Mouse (Mus musculus) intestine, postnatal 0 days (tissue): ENCODE measurements at regions not wholly inside any gene's neighbourhood (a gene's known extent, or its start where the extent isn't known, plus 50 kb on each side); places are given as distances from the start of the nearest gene placed in this dataset.

Experiments
- ATAC-seq: fragments of 200-750 bp; cut with Nextera tagmentation; 2 replicates; pipeline ENCODE4 v1.8.0; 2017; ENCODE audit warnings: mild to moderate bottlenecking, moderate TSS enrichment, moderate library complexity
- H3K27ac ChIP-seq: fragments of 300-500 bp; sonication (generic); 2 replicates; pipeline ENCODE4 v1.5.1; 2014; ENCODE audit warnings: mild to moderate bottlenecking, low read depth, low read length, moderate library complexity
- H3K27me3 ChIP-seq: fragments of 300-500 bp; sonication (generic); replicated peaks from 2 replicates; pipeline ENCODE4 v1.6.1; 2014; ENCODE audit warnings: low read length, mixed read lengths; ENCODE audit not compliant: control insufficient read depth, insufficient read depth
- H3K36me3 ChIP-seq: fragments of 300-500 bp; sonication (generic); 2 replicates; pipeline ENCODE4 v1.6.1; 2014; ENCODE audit warnings: mild to moderate bottlenecking, moderate library complexity; ENCODE audit not compliant: control insufficient read depth, insufficient read depth
- H3K4me1 ChIP-seq: fragments of 300-500 bp; sonication (generic); replicated peaks from 2 replicates; pipeline ENCODE4 v1.6.1; 2014; ENCODE audit warnings: antibody characterized with exemption, low read length, mixed read lengths; ENCODE audit not compliant: control insufficient read depth, insufficient read depth
- H3K4me2 ChIP-seq: fragments of 300-500 bp; sonication (generic); replicated peaks from 2 replicates; pipeline ENCODE4 v1.6.1; 2014; ENCODE audit warnings: low read depth, mild to moderate bottlenecking, moderate library complexity
- H3K4me3 ChIP-seq: fragments of 300-500 bp; sonication (generic); 2 replicates; pipeline ENCODE4 v1.5.1; 2014; ENCODE audit warnings: low read depth, low read length
- H3K9ac ChIP-seq: fragments of 300-500 bp; sonication (generic); 2 replicates; pipeline ENCODE4 v1.6.1; 2014; ENCODE audit warnings: mild to moderate bottlenecking, low read depth, low read length
- H3K9me3 ChIP-seq: fragments of 300-500 bp; sonication (generic); 2 replicates; pipeline ENCODE4 v1.6.1; 2016; ENCODE audit warnings: mixed run types; ENCODE audit not compliant: control insufficient read depth
- CTCF ChIP-seq: sonication (generic); IDR thresholded peaks from 2 replicates; pipeline ENCODE4 v1.5.1; 2016; ENCODE audit warnings: low read depth, mild to moderate bottlenecking, control low read depth, antibody characterized with exemption, moderate library complexity
- WGBS: fragments of 180-500 bp; shearing (Covaris S2); extraction: QIAGEN DNeasy Blood & Tissue Kit; methylation state at CpG from one replicate; pipeline ENCODE4 v1.1.7; 2014; 5-methylcytosine and 5-hydroxymethylcytosine counted together

DNA sequence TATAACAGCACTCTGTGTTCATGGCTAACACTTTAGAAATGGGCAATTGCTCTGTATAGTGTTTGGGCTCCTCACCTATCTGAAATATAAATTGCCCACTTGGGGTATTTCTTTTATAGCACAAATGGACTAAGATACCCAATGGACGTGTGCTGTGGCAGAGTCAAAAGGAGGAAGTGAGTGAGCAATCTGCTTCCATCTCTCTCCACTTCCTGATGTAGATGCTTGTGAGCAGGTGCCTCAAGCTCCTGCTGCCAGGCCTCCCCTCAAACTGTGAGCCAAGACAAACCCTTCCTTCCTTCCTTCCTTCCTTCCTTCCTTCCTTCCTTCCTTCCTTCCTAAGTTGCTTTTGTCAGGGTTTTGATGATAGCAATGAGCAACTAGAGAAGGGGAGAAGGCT, 99.9 kb upstream of the Irf2bp2 start:
- H3K9ac ChIP-seq = no peak overlapping the region
- no peak for ATAC-seq
- no peak overlapping the region for H3K4me2 ChIP-seq
- H3K36me3 ChIP-seq = no peaks in the 10 kb centered on the region
- WGBS = 67% methylated on average over 1 of the region's 1 CpGs
- 0 out of 2 replicates have a peak, but pooled peaks cover 7% of the 10 kb centered on the region for H3K4me1 ChIP-seq
- H3K4me3 ChIP-seq = no peak overlapping the region
- H3K27me3 ChIP-seq = no peaks in the 10 kb centered on the region
- H3K27ac ChIP-seq = no peak overlapping the region
- TF ChIP-seq CTCF = no peak
- no peaks in the 10 kb centered on the region for H3K9me3 ChIP-seq

DNA sequence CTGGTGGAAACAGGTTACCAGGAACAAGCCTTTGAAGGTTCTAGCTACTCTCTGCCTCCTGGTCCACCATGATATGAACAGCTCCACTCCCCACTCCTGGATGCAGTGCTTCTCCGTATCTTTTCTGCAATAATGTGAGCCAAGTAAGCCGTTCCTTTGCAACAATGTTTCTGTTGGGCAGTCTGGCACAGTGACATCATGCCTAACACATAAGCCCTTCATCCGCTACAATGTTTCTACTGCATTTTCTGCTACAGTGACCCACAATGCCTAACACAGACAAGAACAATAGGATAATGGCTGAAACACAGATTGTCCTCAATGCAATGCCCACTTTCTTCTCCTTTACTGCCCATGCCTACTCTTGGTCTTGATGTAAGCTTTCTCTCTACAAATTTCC, 98.9 kb upstream of the Irf2bp2 start:
- 0 out of 2 replicates have a peak, but pooled peaks cover 6% of the 10 kb centered on the region for H3K4me1 ChIP-seq
- no peaks in the 10 kb centered on the region for H3K36me3 ChIP-seq
- TF ChIP-seq CTCF = no peak
- no peak overlapping the region for H3K4me2 ChIP-seq
- H3K27ac ChIP-seq = no peak overlapping the region
- no peak for ATAC-seq
- no peaks in the 10 kb centered on the region for H3K27me3 ChIP-seq
- WGBS = 81% methylated on average over 3 of the region's 3 CpGs
- no peak overlapping the region for H3K4me3 ChIP-seq
- no peak overlapping the region for H3K9ac ChIP-seq
- H3K9me3 ChIP-seq = no peaks in the 10 kb centered on the region

DNA sequence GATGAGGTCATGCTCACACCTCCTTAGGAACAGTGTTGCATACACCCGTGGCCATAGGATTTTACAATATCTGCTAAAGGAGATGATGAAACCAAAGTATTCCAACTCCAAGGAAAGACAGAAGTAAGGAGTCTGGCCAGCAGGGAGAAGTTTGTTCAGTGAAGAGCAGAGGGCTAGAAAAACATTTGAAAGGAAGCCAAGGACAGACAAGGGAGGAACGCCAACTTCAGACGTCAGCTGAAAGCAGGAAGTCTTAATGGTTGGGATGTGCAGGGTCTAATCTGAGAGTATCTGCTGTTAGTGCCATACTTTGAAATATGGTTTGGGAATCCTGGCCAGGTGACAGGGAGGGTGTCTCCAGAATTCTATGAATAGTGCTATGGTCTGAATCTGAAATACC, 98.5 kb upstream of the Irf2bp2 start:
- H3K9me3 ChIP-seq = no peaks in the 10 kb centered on the region
- no peaks in the 10 kb centered on the region for H3K27me3 ChIP-seq
- no peak overlapping the region for H3K9ac ChIP-seq
- 0 out of 2 replicates have a peak, but pooled peaks cover 6% of the 10 kb centered on the region for H3K4me1 ChIP-seq
- no peak overlapping the region for H3K27ac ChIP-seq
- H3K4me3 ChIP-seq = no peak overlapping the region
- no peak overlapping the region for H3K4me2 ChIP-seq
- no peaks in the 10 kb centered on the region for H3K36me3 ChIP-seq
- ATAC-seq = no peak
- WGBS = 40% methylated on average over 3 of the region's 3 CpGs
- TF ChIP-seq CTCF = 0 out of 2 replicates have a peak, but pooled peaks have one; percentile 34

- Histone ChIP-seq H3K4me2 (no peak overlapping the region), H3K27ac (no peak overlapping the region), H3K4me1 (0 out of 2 replicates have a peak, but pooled peaks cover 6% of the 10 kb centered on the region), H3K27me3 (no peaks in the 10 kb centered on the region), H3K4me3 (no peak overlapping the region), H3K9ac (no peak overlapping the region), H3K9me3 (no peaks in the 10 kb centered on the region), H3K36me3 (no peaks in the 10 kb centered on the region)
- WGBS = 80% methylated on average over 5 of the region's 5 CpGs
- peak; percentile 54 for TF ChIP-seq CTCF
- no peak for ATAC-seq
Measured at GRCm38 (mm10) chr8:126688450-126688849, 94.7 kb upstream of the Irf2bp2 start.

GRCm38 (mm10) chr8:126688014-126688413, 94.2 kb upstream of the Irf2bp2 start:
- Histone ChIP-seq H3K9me3 (no peaks in the 10 kb centered on the region), H3K4me1 (0 out of 2 replicates have a peak, but pooled peaks cover 9% of the 10 kb centered on the region), H3K27ac (peak overlapping the region; percentile 46), H3K36me3 (no peaks in the 10 kb centered on the region), H3K9ac (no peak overlapping the region), H3K4me2 (no peak overlapping the region), H3K27me3 (no peaks in the 10 kb centered on the region), H3K4me3 (no peak overlapping the region)
- WGBS = 60% methylated on average over 6 of the region's 6 CpGs
- no peak for TF ChIP-seq CTCF
- ATAC-seq = no peak

DNA sequence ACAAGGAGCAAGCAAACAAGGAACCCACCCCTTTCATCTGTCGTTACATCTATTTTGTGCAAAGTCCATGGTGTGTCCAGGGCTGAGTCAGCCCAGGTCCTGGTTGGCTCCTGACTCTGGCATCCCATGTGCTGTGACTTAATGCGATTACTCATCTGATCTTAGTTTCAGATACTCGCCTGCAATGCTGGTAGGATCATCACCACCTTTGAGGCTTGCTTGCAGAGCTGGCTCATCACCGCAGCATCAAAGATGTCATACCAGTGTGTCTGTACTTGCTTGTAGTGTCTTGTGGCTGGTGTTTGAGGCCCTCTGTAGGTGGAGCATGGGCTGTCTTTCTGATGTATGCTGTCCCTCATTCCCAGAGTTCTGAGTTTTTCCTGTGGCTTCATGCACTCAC, 93.0 kb upstream of the Irf2bp2 start:
- Histone ChIP-seq H3K9ac (no peak overlapping the region), H3K27me3 (no peaks in the 10 kb centered on the region), H3K4me3 (no peak overlapping the region), H3K9me3 (no peaks in the 10 kb centered on the region), H3K27ac (peak overlapping the region; percentile 66), H3K4me1 (0 out of 2 replicates have a peak, but pooled peaks cover 3% of the 10 kb centered on the region), H3K4me2 (no peak overlapping the region), H3K36me3 (no peaks in the 10 kb centered on the region)
- peak; percentile 51 for TF ChIP-seq CTCF
- WGBS = 55% methylated on average over 4 of the region's 4 CpGs
- ATAC-seq = peak; percentile 74

DNA sequence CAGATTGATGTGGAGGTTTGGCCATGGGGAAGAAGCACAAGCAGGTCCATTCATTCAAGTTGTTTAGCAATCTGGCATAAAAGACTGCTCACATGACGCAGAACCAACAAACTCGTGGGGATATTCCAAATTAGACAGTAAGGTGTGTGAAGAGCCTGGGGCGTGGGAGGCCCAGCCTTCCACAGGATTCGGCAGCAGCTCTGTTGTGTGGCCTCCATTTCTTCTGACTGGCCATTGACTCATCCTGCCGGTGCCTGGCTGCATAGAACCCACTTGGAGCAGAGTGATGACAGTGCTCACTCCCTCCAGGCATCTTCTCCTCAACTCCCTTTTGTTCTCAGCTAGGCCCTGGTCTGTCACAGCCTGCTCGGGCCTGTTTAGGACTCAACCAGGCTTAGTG, 91.6 kb upstream of the Irf2bp2 start:
- 83% methylated on average over 6 of the region's 6 CpGs for WGBS
- no peak overlapping the region for H3K27ac ChIP-seq

More for the DNA sequence above, 91.6 kb upstream of the Irf2bp2 start:
- no peak for TF ChIP-seq CTCF
- Histone ChIP-seq H3K4me1 (0 out of 2 replicates have a peak, but pooled peaks cover 3% of the 10 kb centered on the region), H3K9me3 (no peaks in the 10 kb centered on the region), H3K36me3 (no peaks in the 10 kb centered on the region), H3K4me3 (no peak overlapping the region), H3K27me3 (no peaks in the 10 kb centered on the region), H3K4me2 (no peak overlapping the region), H3K9ac (no peak overlapping the region; the same call in 1 of the 2 replicates)
- ATAC-seq = no peak
